Mouse (Mus musculus) left cerebral cortex, postnatal 4 days (tissue): ENCODE measurements at regions not wholly inside any gene's neighbourhood (a gene's known extent, or its start where the extent isn't known, plus 50 kb on each side); places are given as distances from the start of the nearest gene placed in this dataset.

Experiments used
- DNase-seq: peaks from one replicate; pipeline ENCODE4 v3.0.0-alpha.2; 2022
- intact Hi-C: fragments of 180-260 bp; cut with DNase I; formaldehyde crosslinking; loops from one replicate; pipeline ENCODE4 v1.15.1; 2025

DNA sequence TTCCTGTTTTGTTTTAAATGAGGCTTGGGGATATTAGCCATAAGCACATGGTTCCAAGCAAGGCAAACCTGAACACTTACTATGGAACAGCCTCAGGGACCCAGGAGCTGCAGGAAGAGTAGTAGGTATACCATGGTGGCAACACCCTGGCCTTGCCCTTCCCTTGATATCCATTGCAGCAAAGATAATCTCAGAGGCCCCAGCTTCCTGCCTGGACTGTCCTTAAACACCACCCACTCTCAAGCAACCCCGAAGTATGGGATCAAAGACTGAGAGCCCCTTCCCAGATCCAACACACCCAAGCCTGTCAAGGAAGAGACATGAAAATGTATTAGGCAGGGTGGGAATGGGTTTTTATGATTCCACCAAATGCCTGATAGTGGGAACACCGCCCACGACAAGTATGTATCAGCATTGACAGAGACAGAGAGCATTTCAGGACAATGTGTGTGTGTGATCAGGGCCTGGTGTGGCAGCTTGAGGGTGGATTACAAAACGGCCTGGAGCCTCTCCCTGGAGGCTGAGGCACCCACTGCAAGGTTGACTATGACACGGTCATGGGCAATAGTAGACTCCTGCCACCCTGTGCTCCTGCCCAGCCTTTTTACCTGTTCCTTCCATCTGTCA lies 179.5 kb downstream of the Bcl11b start:
- DNase-seq, result no peak
- intact Hi-C loops, result no loop called here

DNA sequence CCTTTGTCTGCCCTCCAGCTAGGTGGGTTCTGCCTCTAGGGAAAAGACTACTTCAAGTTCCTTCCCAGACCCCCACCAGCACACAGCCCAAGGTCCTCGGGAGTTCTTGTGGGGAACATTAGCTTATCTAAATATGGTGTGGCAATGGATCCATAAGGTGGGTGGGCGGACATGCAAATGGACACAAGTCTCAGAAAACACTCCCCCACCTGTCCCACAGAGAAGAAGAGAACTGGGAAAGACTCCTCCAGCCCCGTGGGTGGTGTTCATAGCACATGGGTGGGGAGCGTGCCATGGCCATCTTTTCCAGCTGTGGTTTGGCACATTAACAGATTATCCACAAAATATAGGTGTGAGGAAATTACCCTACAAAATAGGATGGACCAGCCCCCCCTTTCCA lies 177.5 kb downstream of the Bcl11b start:
- intact Hi-C loops, result no loop called here
- no peak for DNase-seq

DNA sequence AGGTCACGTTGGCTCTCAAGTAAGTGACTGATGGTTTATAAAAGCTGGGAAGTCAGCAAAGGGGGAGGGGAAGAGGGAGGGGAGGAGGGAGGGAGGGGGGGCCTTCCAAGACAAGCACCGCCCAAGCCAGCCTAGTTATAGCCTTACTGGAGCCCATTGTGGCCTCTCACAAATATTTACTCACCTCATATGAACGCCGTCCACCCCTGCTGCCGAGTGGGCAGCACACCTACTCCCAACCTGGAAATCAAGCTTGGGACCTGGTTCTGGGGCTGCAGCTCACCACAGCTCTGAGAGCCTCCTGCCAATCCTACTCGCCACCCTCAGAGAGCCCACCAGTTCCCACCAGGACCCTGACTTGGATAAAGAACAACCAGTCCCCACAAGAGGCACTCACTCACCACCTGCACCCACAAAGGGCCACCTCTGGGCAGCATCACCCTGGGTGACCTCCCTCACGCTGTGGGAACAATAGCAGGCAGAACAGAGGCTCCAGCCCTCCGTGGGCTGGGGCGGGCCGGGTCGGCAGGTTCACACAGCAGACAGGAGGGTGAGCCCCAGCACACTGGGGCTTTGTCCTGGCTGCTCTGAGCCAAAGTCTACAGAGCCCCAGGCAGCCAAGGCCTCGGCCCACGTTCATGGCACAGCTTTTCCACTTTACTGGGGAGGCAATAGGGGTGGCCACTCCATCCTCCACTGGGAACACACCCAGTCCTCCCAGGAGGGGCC lies 171.8 kb downstream of the Bcl11b start:
- intact Hi-C loops, result no loop called here
- no peak for DNase-seq

DNA sequence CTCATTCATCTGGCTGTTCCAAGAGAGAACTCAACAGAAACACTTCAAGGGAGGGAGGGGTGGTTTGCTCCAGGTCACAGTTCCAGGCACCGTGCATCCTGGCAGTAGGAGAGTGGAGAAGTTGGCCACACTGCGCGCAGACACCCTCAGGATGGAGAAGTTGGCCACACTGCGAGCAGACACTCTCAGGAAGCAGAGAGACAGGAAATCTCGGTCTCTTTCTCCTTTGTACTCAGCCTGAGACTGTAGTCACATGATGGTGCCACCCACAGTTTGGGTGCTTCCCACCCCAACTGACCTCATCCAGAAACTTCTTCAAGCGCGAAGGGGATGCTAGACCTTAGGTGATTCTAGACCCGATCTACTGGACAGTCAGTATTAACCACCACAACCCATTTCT lies 170.4 kb downstream of the Bcl11b start:
- no peak for DNase-seq
- intact Hi-C loops, result no loop called here

DNA sequence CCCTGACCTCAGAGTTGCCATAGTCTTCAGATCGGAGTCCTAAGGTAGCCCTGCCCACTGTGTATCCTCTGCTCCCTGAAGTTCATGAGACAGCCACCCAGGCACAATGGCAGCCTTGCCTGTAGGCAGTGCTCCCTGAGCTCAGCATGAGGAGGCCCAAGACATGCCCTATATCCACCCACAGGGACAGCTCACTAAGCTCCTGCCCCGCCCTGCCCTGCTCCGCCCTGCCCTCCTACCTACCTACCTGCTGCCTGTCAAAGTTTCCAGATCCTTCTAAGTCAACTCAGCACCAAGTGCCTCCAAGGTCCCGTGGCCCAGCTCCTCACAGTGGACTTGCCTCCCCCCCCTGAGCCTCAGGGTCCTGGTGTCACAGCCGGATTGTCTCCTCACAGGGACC lies 168.9 kb downstream of the Bcl11b start:
- DNase-seq, result no peak
- intact Hi-C loops, result no loop called here

DNA sequence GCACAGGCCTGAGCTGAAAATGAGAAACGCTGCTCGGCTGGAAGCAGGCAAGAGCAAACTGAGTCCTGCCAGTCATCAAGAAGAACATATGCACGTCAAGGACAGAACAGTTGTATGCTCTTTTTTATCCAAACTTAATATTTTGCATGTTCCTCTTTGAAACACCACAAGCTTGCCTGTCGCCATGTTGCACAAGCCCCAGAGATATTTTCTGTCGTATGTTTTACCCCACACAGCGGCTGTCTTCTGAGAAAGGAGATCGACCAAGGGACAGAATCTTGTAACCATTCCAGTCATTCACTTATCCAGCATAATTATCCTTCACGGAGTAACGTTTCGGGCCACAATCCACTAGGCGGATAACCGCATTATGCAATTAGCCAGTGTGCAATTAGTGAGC lies 165.7 kb downstream of the Bcl11b start:
- no peak for DNase-seq
- intact Hi-C loops, result no loop called here

DNA sequence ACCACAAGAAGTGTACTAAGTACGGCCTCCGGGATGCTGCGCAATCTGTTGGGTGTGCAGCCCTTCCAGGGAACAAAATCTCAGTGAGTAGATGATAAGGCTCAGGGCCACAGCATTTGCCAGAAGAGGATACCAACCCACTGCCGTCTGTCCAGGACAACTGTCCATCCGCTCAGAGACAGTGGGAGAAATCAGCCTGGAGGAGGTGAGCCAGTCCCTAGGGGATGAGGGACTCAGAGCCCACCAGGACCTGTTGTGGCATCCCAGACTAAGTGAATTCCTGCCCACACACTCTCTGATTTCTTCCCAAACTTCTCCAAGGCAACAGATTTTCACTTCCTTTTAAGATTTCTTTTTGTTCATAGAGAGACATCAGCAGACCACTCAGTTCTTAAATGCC lies 158.8 kb downstream of the Bcl11b start:
- intact Hi-C loops, result no loop called here
- no peak for DNase-seq

DNA sequence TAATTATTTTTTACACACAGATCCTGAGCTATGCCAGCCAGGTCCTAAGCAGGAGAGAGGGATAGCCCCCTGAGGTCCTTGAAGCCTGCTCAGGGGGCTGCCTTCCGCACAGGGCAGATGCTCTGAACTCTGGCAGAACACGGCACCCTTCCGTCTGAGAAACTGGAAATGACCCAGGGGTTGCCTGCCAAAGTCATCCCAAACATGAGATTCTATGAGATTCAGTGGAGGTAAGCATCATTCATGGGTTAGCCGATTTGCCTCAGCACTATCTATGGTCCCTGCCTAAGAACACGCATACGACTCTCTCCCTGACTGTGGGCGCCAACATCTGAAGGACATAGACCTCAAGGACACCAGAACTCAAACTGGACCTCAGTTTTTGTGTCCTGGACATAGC lies 152.8 kb downstream of the Bcl11b start:
- no peak for DNase-seq
- intact Hi-C loops, result no loop called here

DNA sequence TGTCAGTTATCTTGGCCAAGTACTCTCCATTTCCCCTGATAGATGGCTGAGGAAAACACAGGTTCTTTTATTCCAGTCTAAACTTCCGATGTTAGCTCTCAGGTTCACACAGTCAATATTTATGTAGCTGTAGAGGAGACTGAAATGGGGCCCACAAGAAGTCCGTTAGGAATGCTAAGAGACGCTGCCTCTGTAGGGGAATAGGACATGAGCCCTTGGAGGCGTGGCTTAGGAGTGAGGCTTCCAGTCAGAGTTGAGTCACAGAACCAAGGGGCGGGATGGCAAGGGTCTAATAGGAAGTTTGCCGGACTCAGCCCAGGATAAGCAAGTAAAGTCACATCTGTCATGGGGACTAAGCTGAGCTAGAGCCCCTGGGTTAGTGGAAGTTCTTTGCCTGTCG lies 150.5 kb downstream of the Bcl11b start:
- intact Hi-C loops, result no loop called here
- no peak for DNase-seq

DNA sequence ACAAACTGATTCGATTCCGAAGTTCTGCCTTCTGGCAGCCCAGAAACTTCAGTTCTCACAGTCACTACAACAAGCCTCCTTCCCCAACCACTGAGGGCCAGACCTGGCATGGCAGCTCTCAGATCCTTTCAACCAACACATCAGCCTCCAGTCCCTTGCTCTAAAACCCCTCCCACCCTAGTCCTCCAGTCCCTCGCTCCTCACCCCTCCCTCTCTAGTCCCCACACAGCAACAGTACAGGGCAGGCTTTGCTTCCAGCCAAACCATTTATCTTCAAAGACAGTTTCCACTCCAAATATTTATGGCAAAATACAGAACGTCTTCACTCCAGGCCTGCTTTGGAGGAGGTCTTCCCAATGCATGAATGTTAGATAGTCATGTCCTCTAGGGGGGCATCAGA lies 147.9 kb downstream of the Bcl11b start:
- no peak for DNase-seq
- intact Hi-C loops, result no loop called here

DNA sequence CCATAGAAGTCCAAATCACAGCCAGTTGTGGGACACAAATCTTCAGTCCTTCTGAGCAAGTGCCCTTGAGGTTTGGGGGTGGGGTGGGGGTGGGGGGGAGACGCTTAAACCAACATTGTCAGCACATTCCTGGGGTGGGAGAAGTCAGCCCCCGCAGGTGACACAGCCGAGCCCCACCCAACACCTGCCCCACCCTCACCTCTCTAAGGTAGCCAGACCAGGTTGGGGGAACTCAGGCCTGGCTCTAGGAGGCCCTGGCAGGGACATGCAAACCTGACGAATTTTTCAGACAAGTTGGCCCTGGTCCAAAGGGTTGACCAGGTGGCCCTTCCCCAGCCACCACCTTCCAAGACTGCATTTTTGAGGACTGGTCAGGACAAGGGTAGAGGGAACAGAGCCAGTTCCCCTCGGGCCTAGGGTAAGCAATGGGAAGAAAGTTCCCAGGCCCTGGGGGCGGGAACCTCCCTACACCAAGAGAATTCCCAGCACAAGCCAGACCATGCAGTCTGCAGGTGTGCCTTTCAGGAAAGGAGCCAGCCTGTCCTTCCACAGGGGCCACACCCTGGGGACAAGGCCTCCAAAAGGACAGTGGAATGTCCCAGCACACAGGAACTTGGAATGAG lies 146.9 kb downstream of the Bcl11b start:
- intact Hi-C loops, result no loop called here
- DNase-seq, result no peak

DNA sequence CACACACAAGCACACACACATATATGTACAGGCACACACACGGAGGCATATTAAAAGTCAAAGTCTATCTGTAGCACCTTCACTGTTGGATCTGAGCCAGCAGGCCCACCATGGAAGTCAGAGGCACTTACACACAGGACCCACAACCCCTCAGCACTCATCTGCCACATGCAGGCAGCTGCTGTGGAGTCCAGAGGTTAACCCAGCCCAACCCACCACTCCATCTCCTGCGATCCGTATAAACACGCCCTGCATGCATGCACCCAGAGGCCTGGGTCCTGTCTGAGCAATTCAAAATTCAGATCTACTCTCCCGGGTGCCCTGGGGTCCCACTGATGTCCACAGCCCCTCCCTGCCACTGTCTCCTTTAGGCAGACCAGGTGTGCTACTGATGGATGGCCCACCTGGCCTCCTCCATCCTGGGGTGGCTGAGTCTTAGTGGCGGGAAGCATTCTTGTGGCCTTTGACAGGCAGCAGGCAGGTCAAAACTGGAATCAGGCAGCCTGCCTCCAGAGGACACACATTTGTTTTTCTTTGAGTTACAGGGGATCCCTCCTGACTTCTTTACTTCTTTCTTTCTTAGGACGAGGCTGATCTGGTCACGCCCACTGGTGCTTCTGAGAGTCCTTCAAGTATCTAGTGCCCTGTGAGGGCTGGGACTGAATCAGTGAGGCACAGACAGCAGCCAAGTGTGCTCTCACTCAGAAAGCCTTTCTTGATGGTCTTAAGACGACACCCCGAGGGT lies 144.7 kb downstream of the Bcl11b start:
- intact Hi-C loops, result no loop called here
- DNase-seq, result no peak

DNA sequence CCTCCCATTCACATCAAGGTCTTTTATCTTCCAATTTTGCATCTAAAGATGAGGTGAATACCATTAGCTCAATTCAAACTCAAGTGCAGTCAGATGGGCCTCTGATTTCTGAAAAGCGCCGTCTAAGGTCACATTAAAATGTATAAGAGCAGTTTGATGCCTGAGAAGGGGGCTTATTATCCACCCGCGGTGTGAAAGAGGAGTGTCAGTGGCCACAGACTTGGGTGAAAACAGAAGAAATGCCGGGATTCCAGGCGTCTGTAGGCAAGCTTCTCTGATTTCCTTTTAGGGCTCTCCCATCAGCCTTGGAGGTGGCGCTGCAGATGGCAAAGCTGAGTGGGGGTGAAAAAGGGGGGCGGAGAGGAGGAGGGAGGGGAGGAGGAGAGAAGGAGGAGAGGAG lies 143.7 kb downstream of the Bcl11b start:
- DNase-seq, result no peak
- intact Hi-C loops, result no loop called here

DNA sequence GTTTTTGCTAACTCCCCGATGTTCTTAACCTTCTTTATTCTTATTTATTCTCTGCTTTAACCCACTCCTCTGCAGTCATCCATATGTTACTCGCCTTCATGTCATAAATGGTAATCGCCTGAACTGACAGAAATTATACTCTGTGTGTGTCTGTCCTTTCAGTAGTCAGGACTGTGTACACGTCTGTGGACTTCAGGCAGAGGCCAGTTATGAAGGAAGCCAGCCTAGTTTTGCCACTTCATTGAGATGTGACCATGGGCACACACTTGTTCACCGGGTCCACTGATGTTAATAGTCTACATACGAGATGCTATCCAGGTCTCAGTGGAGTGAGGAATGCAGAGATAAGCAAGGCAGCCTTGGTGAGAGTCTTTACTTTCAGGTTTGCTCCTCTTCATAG lies 143.0 kb downstream of the Bcl11b start:
- DNase-seq, result no peak
- intact Hi-C loops, result no loop called here
